Mouse (Mus musculus): ENCODE data around the gene Timm50. TPM values are rescaled to one million over a fixed set of nuclear protein-coding genes. Genes with fewer than 3 reads are reported as not detected.

Timm50 gene
- polyA plus RNA-seq, 1 experiment from 2014 or later = 214 TPM

- peak overlapping the region; percentile 98 for H3K9ac ChIP-seq (ENCODE audit: low read length)
- peak overlapping the region; percentile 93 for H3K4me3 ChIP-seq (ENCODE audit: low read depth, low read length)
- H3K4me1 ChIP-seq (ENCODE audit: control insufficient read depth, insufficient read depth, low read length) = 0 out of 2 replicates have a peak, but pooled peaks cover 6% of the 10 kb centered on the region
- no peak for ATAC-seq (ENCODE audit: low FRiP score)
- peak; percentile 87 for DNase-seq (ENCODE audit: low spot score, missing footprints)
- peak overlapping the region; percentile 64 for H3K4me2 ChIP-seq
- H3K27ac ChIP-seq (ENCODE audit: low read depth, low read length) = no peak overlapping the region
- 29% methylated on average over 16 of the region's 16 CpGs for WGBS
- H3K9me3 ChIP-seq (ENCODE audit: control insufficient read depth, low read length) = no peaks in the 10 kb centered on the region; the same call in 1 of the 2 replicates
- no peaks in the 10 kb centered on the region for H3K27me3 ChIP-seq (ENCODE audit: control insufficient read depth, insufficient read depth, low read length)
- H3K36me3 ChIP-seq (ENCODE audit: control insufficient read depth, insufficient read depth, low read length) = peaks cover 8% of the 10 kb centered on the region; the same call in 1 of the 2 replicates
Measured at GRCm38 (mm10) chr7:28268576-28268975, 43.3 kb downstream of the Timm50 start.

DNA sequence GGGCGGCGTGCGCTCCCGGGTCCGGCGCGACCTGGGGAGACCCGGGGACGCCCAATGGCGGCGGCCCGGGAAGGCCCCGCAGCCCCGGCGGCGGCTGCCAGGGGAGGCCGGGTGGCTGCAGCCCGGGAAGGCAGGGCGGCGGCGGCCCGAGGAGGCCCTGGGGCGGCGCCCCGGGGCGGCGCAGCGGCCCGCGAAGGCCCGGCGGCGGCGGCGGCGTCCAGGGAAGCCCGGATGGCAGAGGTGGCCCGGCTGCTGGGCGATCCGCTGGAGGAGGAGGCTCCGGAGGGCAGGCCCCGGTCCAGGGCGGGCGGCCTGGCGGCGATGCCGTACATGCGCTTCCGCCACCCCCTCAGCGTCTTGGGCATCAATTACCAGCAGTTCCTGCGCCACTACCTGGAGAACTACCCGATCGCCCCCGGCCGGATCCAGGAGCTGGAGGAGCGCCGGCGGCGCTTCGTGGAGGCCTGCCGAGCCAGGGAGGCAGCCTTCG is 43.8 kb downstream of the Timm50 start:
- DNase-seq (ENCODE audit: low spot score, missing footprints) = peak; percentile 90
- peak overlapping the region; percentile 93 for H3K4me3 ChIP-seq (ENCODE audit: low read depth, low read length)
- H3K4me1 ChIP-seq (ENCODE audit: control insufficient read depth, insufficient read depth, low read length) = 0 out of 2 replicates have a peak, but pooled peaks cover 6% of the 10 kb centered on the region
- WGBS = under 1% methylated on average over 52 of the region's 62 CpGs
- H3K27me3 ChIP-seq (ENCODE audit: control insufficient read depth, insufficient read depth, low read length) = no peaks in the 10 kb centered on the region
- peaks cover 8% of the 10 kb centered on the region; the same call in 1 of the 2 replicates for H3K36me3 ChIP-seq (ENCODE audit: control insufficient read depth, insufficient read depth, low read length)
- peak overlapping the region; percentile 86 for H3K27ac ChIP-seq (ENCODE audit: low read depth, low read length)
- H3K4me2 ChIP-seq = peak overlapping the region; percentile 64
- H3K9ac ChIP-seq (ENCODE audit: low read length) = peak overlapping the region; percentile 98
- no peaks in the 10 kb centered on the region; the same call in 1 of the 2 replicates for H3K9me3 ChIP-seq (ENCODE audit: control insufficient read depth, low read length)
- peak; percentile 71 for ATAC-seq (ENCODE audit: low FRiP score)

- ATAC-seq (ENCODE audit: low FRiP score) (peak; percentile 92), DNase-seq (ENCODE audit: low spot score, missing footprints) (peak; percentile 98)
- Histone ChIP-seq H3K36me3 (ENCODE audit: control insufficient read depth, insufficient read depth, low read length) (peaks cover 8% of the 10 kb centered on the region; the same call in 1 of the 2 replicates), H3K4me1 (ENCODE audit: control insufficient read depth, insufficient read depth, low read length) (0 out of 2 replicates have a peak, but pooled peaks cover 6% of the 10 kb centered on the region), H3K27ac (ENCODE audit: low read depth, low read length) (peak within 1 kb of the TSS; percentile 86), H3K4me2 (peak within 1 kb of the TSS; percentile 64), H3K9ac (ENCODE audit: low read length) (peak within 1 kb of the TSS; percentile 98), H3K4me3 (ENCODE audit: low read depth, low read length) (peak within 1 kb of the TSS; percentile 93), H3K9me3 (ENCODE audit: control insufficient read depth, low read length) (no peaks in the 10 kb centered on the region; the same call in 1 of the 2 replicates), H3K27me3 (ENCODE audit: control insufficient read depth, insufficient read depth, low read length) (no peaks in the 10 kb centered on the region)
- 7% methylated on average over 56 of the region's 57 CpGs for WGBS
Measured at GRCm38 (mm10) chr7:28267129-28268041, 44.5 kb downstream of the Timm50 start, which contains the start of gene Eid2. Eid2 (plus strand) TSS chr7:28267881.

DNA sequence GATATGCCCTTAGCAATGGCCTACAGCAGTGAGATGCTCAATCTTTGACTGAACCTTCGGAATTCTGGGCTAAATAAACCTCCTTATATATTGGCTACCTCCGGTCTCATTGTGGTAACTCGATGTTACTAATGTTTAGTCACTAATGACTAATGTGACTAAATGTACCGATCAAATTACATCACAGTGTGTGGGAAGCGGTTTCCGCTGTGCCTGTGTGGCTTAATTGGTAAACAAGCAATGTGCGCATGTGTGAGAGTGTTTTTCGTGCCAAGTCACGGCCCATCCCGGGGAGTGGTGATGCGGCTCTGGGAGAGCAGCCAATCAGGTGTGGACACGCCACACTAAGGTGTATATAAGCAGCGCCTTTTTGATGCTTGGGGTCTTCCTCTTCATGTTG is 46.5 kb downstream of the Timm50 start:
- no peak for ATAC-seq (ENCODE audit: low FRiP score)
- H3K36me3 ChIP-seq (ENCODE audit: control insufficient read depth, insufficient read depth, low read length) = peaks cover 3% of the 10 kb centered on the region; the same call in 1 of the 2 replicates
- WGBS = 93% methylated on average over 13 of the region's 13 CpGs

DNA sequence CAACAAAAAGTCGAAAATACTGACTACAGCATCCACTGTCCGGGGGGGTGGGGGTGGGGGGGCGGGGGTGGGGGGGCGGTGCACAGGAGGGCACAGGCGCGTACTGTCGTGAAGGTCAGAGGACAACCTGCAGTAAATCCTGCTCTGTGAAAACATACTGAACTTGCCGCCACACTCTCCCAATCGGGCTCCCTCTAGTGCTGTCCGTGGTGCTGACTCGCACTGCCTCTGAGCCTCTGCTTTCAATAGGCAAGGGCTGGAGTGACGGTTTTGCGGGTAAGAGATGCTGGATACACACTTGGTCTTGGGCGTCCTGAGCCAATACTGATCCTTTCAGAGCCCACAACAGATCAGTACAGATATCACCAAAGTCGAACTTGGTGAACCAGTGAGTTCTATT is 48.1 kb downstream of the Timm50 start:
- no peak overlapping the region for H3K4me2 ChIP-seq
- no peaks in the 10 kb centered on the region for H3K27me3 ChIP-seq (ENCODE audit: control insufficient read depth, insufficient read depth, low read length)
- ATAC-seq (ENCODE audit: low FRiP score) (no peak), DNase-seq (ENCODE audit: low spot score, missing footprints) (peak; percentile 92)
- H3K9ac ChIP-seq (ENCODE audit: low read length) = no peak overlapping the region
- 0 out of 2 replicates have a peak, but pooled peaks cover 5% of the 10 kb centered on the region for H3K4me1 ChIP-seq (ENCODE audit: control insufficient read depth, insufficient read depth, low read length)
- H3K9me3 ChIP-seq (ENCODE audit: control insufficient read depth, low read length) = no peaks in the 10 kb centered on the region
- H3K4me3 ChIP-seq (ENCODE audit: low read depth, low read length) = no peak overlapping the region
- H3K27ac ChIP-seq (ENCODE audit: low read depth, low read length) = no peak overlapping the region
- 8% methylated on average over 15 of the region's 15 CpGs for WGBS
- no peaks in the 10 kb centered on the region for H3K36me3 ChIP-seq (ENCODE audit: control insufficient read depth, insufficient read depth, low read length)

More for the DNA sequence above, 46.5 kb downstream of the Timm50 start:
- H3K27ac ChIP-seq (ENCODE audit: low read depth, low read length) = no peak overlapping the region
- no peak overlapping the region for H3K9ac ChIP-seq (ENCODE audit: low read length)
- H3K4me1 ChIP-seq (ENCODE audit: control insufficient read depth, insufficient read depth, low read length) = 0 out of 2 replicates have a peak, but pooled peaks cover 6% of the 10 kb centered on the region
- H3K9me3 ChIP-seq (ENCODE audit: control insufficient read depth, low read length) = no peaks in the 10 kb centered on the region; the same call in 1 of the 2 replicates
- no peaks in the 10 kb centered on the region for H3K27me3 ChIP-seq (ENCODE audit: control insufficient read depth, insufficient read depth, low read length)
- no peak for DNase-seq (ENCODE audit: low spot score, missing footprints)
- no peak overlapping the region for H3K4me2 ChIP-seq
- H3K4me3 ChIP-seq (ENCODE audit: low read depth, low read length) = no peak overlapping the region

DNA sequence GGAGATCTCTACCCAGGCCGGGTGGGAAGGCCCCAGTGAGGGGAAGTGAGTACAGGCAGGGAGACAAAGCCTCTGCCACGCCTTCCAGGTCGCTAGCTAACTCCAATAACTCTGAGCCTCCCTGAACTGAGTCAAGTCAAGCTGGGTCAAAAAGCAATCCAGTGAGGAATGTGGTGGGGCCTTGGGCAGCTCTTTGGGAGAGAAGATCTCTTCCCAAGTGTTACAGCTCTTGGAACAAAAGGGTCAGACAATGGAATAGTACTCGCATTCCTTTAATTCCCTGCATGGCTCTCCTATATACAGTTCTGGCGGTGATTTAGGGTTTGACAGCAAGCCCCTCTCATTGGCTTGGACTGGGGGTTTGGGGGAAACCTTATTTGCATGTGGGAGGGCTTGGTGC is 49.0 kb downstream of the Timm50 start:
- Histone ChIP-seq H3K9ac (ENCODE audit: low read length) (no peak overlapping the region), H3K4me2 (no peak overlapping the region), H3K27me3 (ENCODE audit: control insufficient read depth, insufficient read depth, low read length) (no peaks in the 10 kb centered on the region), H3K4me3 (ENCODE audit: low read depth, low read length) (no peak overlapping the region), H3K36me3 (ENCODE audit: control insufficient read depth, insufficient read depth, low read length) (no peaks in the 10 kb centered on the region), H3K27ac (ENCODE audit: low read depth, low read length) (no peak overlapping the region), H3K4me1 (ENCODE audit: control insufficient read depth, insufficient read depth, low read length) (no peaks in the 10 kb centered on the region), H3K9me3 (ENCODE audit: control insufficient read depth, low read length) (no peaks in the 10 kb centered on the region)
- ATAC-seq (ENCODE audit: low FRiP score) (no peak), DNase-seq (ENCODE audit: low spot score, missing footprints) (no peak)
- 48% methylated on average over 5 of the region's 5 CpGs for WGBS

Other genes with a start within 250 kb of the Timm50 start
- not detected in 2 replicates for gene Fcgbp, start 240.8 kb downstream of the Timm50 start, polyA plus RNA-seq (2014; fragmentation: Nextera tagmentation; extraction: Ambion mirVana)
- gene 9530053A07Rik, start 182.6 kb downstream of the Timm50 start, polyA plus RNA-seq (2014; fragmentation: Nextera tagmentation; extraction: Ambion mirVana) = 0.03 and 0.08 TPM in 2 replicates
- 43.2 and 46.0 TPM in 2 replicates for gene Fbl, start 142.4 kb downstream of the Timm50 start, polyA plus RNA-seq (2014; fragmentation: Nextera tagmentation; extraction: Ambion mirVana)
- gene Dyrk1b, start 132.6 kb downstream of the Timm50 start, polyA plus RNA-seq (2014; fragmentation: Nextera tagmentation; extraction: Ambion mirVana) = 14.5 and 16.0 TPM in 2 replicates
- gene Eid2, start 44.2 kb downstream of the Timm50 start, polyA plus RNA-seq (2014; fragmentation: Nextera tagmentation; extraction: Ambion mirVana) = 10.1 and 13.4 TPM in 2 replicates
- gene Eid2b, start 34.3 kb downstream of the Timm50 start, polyA plus RNA-seq (2014; fragmentation: Nextera tagmentation; extraction: Ambion mirVana) = 18.0 and 21.9 TPM in 2 replicates
- 0.41 and 0.48 TPM in 2 replicates for gene Selenov, start 20.9 kb downstream of the Timm50 start, polyA plus RNA-seq (2014; fragmentation: Nextera tagmentation; extraction: Ambion mirVana)
- 89.6 and 90.0 TPM in 2 replicates for gene Dll3, start 9.8 kb downstream of the Timm50 start, polyA plus RNA-seq (2014; fragmentation: Nextera tagmentation; extraction: Ambion mirVana)
- 71.3 and 82.2 TPM in 2 replicates for gene Supt5, start 26.7 kb upstream of the Timm50 start, polyA plus RNA-seq (2014; fragmentation: Nextera tagmentation; extraction: Ambion mirVana)
- gene Rps16, start 38.6 kb upstream of the Timm50 start, polyA plus RNA-seq (2014; fragmentation: Nextera tagmentation; extraction: Ambion mirVana) = 740 and 824 TPM in 2 replicates
- 36.1 and 39.4 TPM in 2 replicates for gene Plekhg2, start 60.5 kb upstream of the Timm50 start, polyA plus RNA-seq (2014; fragmentation: Nextera tagmentation; extraction: Ambion mirVana)
- gene Zfp36, start 68.2 kb upstream of the Timm50 start, polyA plus RNA-seq (2014; fragmentation: Nextera tagmentation; extraction: Ambion mirVana) = 3.3 and 3.5 TPM in 2 replicates
- gene Med29, start 80.6 kb upstream of the Timm50 start, polyA plus RNA-seq (2014; fragmentation: Nextera tagmentation; extraction: Ambion mirVana) = 44.4 and 50.5 TPM in 2 replicates
- gene Paf1, start 80.9 kb upstream of the Timm50 start, polyA plus RNA-seq (2014; fragmentation: Nextera tagmentation; extraction: Ambion mirVana) = 72.8 and 83.8 TPM in 2 replicates
- gene Gmfg, start 125.4 kb upstream of the Timm50 start, polyA plus RNA-seq (2014; fragmentation: Nextera tagmentation; extraction: Ambion mirVana) = 6.3 and 7.5 TPM in 2 replicates
- 4.5 and 5.0 TPM in 2 replicates for gene Lrfn1, start 139.9 kb upstream of the Timm50 start, polyA plus RNA-seq (2014; fragmentation: Nextera tagmentation; extraction: Ambion mirVana)
- gene Ifnl2, start 198.4 kb upstream of the Timm50 start, polyA plus RNA-seq (2014; fragmentation: Nextera tagmentation; extraction: Ambion mirVana) = not detected in 2 replicates
- gene Ifnl3, start 210.8 kb upstream of the Timm50 start, polyA plus RNA-seq (2014; fragmentation: Nextera tagmentation; extraction: Ambion mirVana) = not detected in 2 replicates
- gene Sycn, start 228.8 kb upstream of the Timm50 start, polyA plus RNA-seq (2014; fragmentation: Nextera tagmentation; extraction: Ambion mirVana) = not detected in 2 replicates
- gene Nccrp1, start 235.2 kb upstream of the Timm50 start, polyA plus RNA-seq (2014; fragmentation: Nextera tagmentation; extraction: Ambion mirVana) = not detected in 2 replicates

All from midbrain, embryonic 11.5 days (tissue).